7 mouse cellular contexts compared by ENCODE assay signal in the genomic region with DNA sequence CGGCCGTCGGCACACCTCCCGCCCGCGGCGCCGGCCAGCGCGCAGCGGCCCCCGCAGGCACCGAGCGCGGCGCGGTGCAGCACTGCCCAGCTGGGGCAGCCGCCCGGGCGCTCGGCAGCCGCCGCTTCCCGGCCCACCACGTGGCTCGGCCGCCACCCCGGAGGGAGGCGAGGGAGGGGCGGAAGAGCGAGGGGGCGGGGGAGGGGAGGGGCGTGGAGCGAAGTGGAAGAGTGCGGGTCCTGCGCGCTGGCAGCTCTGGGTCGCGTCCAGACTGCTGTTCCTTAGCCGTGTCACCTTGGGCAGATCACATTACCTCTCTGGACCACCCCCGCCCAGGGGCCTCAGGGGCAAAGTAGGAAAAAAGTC. TPM values are rescaled to one million over a fixed set of nuclear protein-coding genes. Genes with fewer than 3 reads are reported as not detected.
DNase-seq lines count a peak whose midpoint lies in the region; ATAC-seq lines count a peak whose summit lies in the region.

TSS of gene Nkain1 (minus strand) at position 126 of the 366 bp plus-strand sequence.

- H3K9me3 ChIP-seq in heart, embryonic 14.5 days (ENCODE audit: control insufficient read depth, low read length), result no peaks in the 10 kb centered on the region; the same call in 1 of the 2 replicates
- H3K9me3 ChIP-seq in lung, embryonic 15.5 days, result no peaks in the 10 kb centered on the region
- H3K9me3 ChIP-seq in stomach, embryonic 15.5 days, result no peaks in the 10 kb centered on the region

- DNase-seq in urinary bladder, adult 2 months (ENCODE audit: low spot score), result peak; percentile 30
- DNase-seq in urinary bladder, postnatal 14 days (ENCODE audit: low spot score), result no peak
- DNase-seq in embryo, embryonic 9.5 days (ENCODE audit: extremely low spot score), result peak; percentile 79
- DNase-seq in kidney, postnatal 25 days, result peak; percentile 20 to 75

- 2% methylated on average over 18 of the region's 41 CpGs for WGBS in heart, embryonic 14.5 days
- 1% methylated on average over 17 of the region's 41 CpGs for WGBS in lung, embryonic 15.5 days
- whole genome bisulfite sequencing in stomach, embryonic 15.5 days, result under 1% methylated on average over 26 of the region's 41 CpGs

- H3K27ac ChIP-seq in heart, embryonic 14.5 days (replicated peaks in 1 of 2; ENCODE audit: control insufficient read depth in 1 of 2, insufficient read depth in 1 of 2, low read depth in 2 of 2, low read length in 2 of 2), result no peak within 1 kb of the TSS
- no peak within 1 kb of the TSS for H3K27ac ChIP-seq in lung, embryonic 15.5 days
- no peak within 1 kb of the TSS for H3K27ac ChIP-seq in stomach, embryonic 15.5 days

- no peaks in the 10 kb centered on the region for H3K36me3 ChIP-seq in heart, embryonic 14.5 days (ENCODE audit: control insufficient read depth, insufficient read depth, low read length)
- H3K36me3 ChIP-seq in lung, embryonic 15.5 days, result no peaks in the 10 kb centered on the region
- H3K36me3 ChIP-seq in stomach, embryonic 15.5 days, result no peaks in the 10 kb centered on the region

- H3K4me2 ChIP-seq in heart, embryonic 14.5 days (ENCODE audit: low read length), result peak within 1 kb of the TSS; percentile 100
- peak within 1 kb of the TSS; percentile 99 for H3K4me2 ChIP-seq in lung, embryonic 15.5 days
- peak within 1 kb of the TSS; percentile 99 for H3K4me2 ChIP-seq in stomach, embryonic 15.5 days

- H3K4me1 ChIP-seq in heart, embryonic 14.5 days (ENCODE audit: control insufficient read depth in 2 of 2, insufficient read depth in 2 of 2, low read length in 2 of 2), result peaks cover 8 to 13% of the 10 kb centered on the region in 2 experiments
- H3K4me1 ChIP-seq in lung, embryonic 15.5 days, result peaks cover 23% of the 10 kb centered on the region
- peaks cover 13% of the 10 kb centered on the region; the same call in 1 of the 2 replicates for H3K4me1 ChIP-seq in stomach, embryonic 15.5 days

- ATAC-seq in heart, embryonic 14.5 days (ENCODE audit: insufficient number of reproducible peaks, insufficient read depth, low FRiP score, low read depth), result peak; percentile 49
- peak; percentile 87 for ATAC-seq in lung, embryonic 15.5 days (ENCODE audit: borderline replicate concordance, extremely low read depth, low FRiP score, low TSS enrichment)
- peak; percentile 67 for ATAC-seq in stomach, embryonic 15.5 days (ENCODE audit: insufficient read depth, low FRiP score, low read depth)

- H3K9ac ChIP-seq in heart, embryonic 14.5 days (ENCODE audit: low read length), result peak within 1 kb of the TSS; percentile 78
- H3K9ac ChIP-seq in lung, embryonic 15.5 days, result peak within 1 kb of the TSS; percentile 62
- H3K9ac ChIP-seq in stomach, embryonic 15.5 days, result peak within 1 kb of the TSS; percentile 46

- peak within 1 kb of the TSS; percentile 68 to 70 for H3K4me3 ChIP-seq in heart, embryonic 14.5 days (ENCODE audit: control insufficient read depth in 1 of 2, insufficient read depth in 1 of 2, low read depth in 1 of 2, low read length in 2 of 2)
- H3K4me3 ChIP-seq in lung, embryonic 15.5 days, result peak within 1 kb of the TSS; percentile 71
- peak within 1 kb of the TSS; percentile 68 for H3K4me3 ChIP-seq in stomach, embryonic 15.5 days (replicated peaks)

- 0 out of 2 replicates have a peak, but pooled peaks cover 7% of the 10 kb centered on the region for H3K27me3 ChIP-seq in heart, embryonic 14.5 days (ENCODE audit: control insufficient read depth, insufficient read depth, low read length)
- H3K27me3 ChIP-seq in lung, embryonic 15.5 days, result peaks cover 4% of the 10 kb centered on the region; the same call in 1 of the 2 replicates
- 0 out of 2 replicates have a peak, but pooled peaks cover 11% of the 10 kb centered on the region for H3K27me3 ChIP-seq in stomach, embryonic 15.5 days (replicated peaks)

RNA-seq across cellular contexts. Expression of gene Nkain1, which starts in this region (rescaled TPM):
- 3.2 and 3.4 TPM in 2 replicates for polyA plus RNA-seq in urinary bladder, adult 2 months (2012; rRNA removed)
- polyA plus RNA-seq in heart, embryonic 14.5 days (2014; fragmentation: Nextera tagmentation; extraction: Ambion mirVana), result 1.6 and 2.0 TPM in 2 replicates
- polyA plus RNA-seq in lung, embryonic 15.5 days (2015; fragmentation: Nextera tagmentation; extraction: Ambion mirVana), result 0.74 and 1.3 TPM in 2 replicates
- 1.2 TPM in 2 replicates for polyA plus RNA-seq in stomach, embryonic 15.5 days (2015; fragmentation: Nextera tagmentation; extraction: Ambion mirVana)
